9 mouse cellular contexts compared by ENCODE assay signal in genomic region chr3:64790509-64791244, GRCm38 (mm10). TPM values are rescaled to one million over a fixed set of nuclear protein-coding genes. Genes with fewer than 3 reads are reported as not detected.
DNase-seq lines count a peak whose midpoint lies in the region; ATAC-seq and TF ChIP-seq lines count a peak whose summit lies in the region.
"Had no signal": no experiment of that assay in that cellular context is flagged by ENCODE, and none has a peak within 500 bp of the region (broad histone marks: within the 10 kb centered on the region; RNA-seq: fewer than 3 reads in every experiment).

No protein-coding gene starts in this region.

- peak; percentile 80 for ATAC-seq in kidney, embryonic 15.5 days (replicated peaks; ENCODE audit: low FRiP score)
- peak; percentile 61; the same call in 1 of the 2 replicates for ATAC-seq in limb, embryonic 13.5 days (ENCODE audit: low FRiP score, low read depth)
- peak; percentile 74 for ATAC-seq in neural tube, embryonic 13.5 days (ENCODE audit: low read depth)
- no peak for ATAC-seq in erythroid progenitor cell, adult 5-6 weeks (replicated peaks; ENCODE audit: low FRiP score, poor library complexity, severe bottlenecking)

- no peak for TF ChIP-seq POLR2A in thymus, adult 2 months (IDR thresholded peaks at IDR 0.05; ENCODE audit: control insufficient read depth, extremely low read depth, insufficient read depth, low read length, poor library complexity)

- DNase-seq in thymus, adult 2 months = peak; percentile 6
- DNase-seq in thymus, adult 18-20 months = no peak
- DNase-seq in cerebellum, postnatal 10 days = peak; percentile 77 to 81
- peak; percentile 31 to 72 for DNase-seq in frontal cortex, postnatal 14 days (ENCODE audit: low spot score in 2 of 2)

- no peak overlapping the region for H3K4me2 ChIP-seq in kidney, embryonic 15.5 days
- no peak overlapping the region for H3K4me2 ChIP-seq in limb, embryonic 13.5 days (replicated peaks)
- no peak overlapping the region for H3K4me2 ChIP-seq in neural tube, embryonic 13.5 days
- H3K4me2 ChIP-seq: embryonic facial prominence, embryonic 13.5 days had no signal

- TF ChIP-seq CTCF in thymus, adult 2 months (IDR thresholded peaks at IDR 0.05; ENCODE audit: borderline replicate concordance, control insufficient read depth, extremely low read depth, insufficient read depth, low read length, poor library complexity) = no peak

- H3K4me3 ChIP-seq in thymus, adult 2 months (ENCODE audit: control insufficient read depth, insufficient read depth, low read length) = no peak overlapping the region
- H3K4me3 ChIP-seq in kidney, embryonic 15.5 days (replicated peaks) = no peak overlapping the region
- no peak overlapping the region for H3K4me3 ChIP-seq in limb, embryonic 13.5 days
- H3K4me3 ChIP-seq in neural tube, embryonic 13.5 days = no peak overlapping the region
- H3K4me3 ChIP-seq: embryonic facial prominence, embryonic 13.5 days had no signal

- H3K27me3 ChIP-seq in thymus, adult 2 months (ENCODE audit: control insufficient read depth, insufficient read depth, low read length) = no peaks in the 10 kb centered on the region
- H3K27me3 ChIP-seq in kidney, embryonic 15.5 days = no peaks in the 10 kb centered on the region
- 0 out of 2 replicates have a peak, but pooled peaks cover 9% of the 10 kb centered on the region for H3K27me3 ChIP-seq in limb, embryonic 13.5 days
- H3K27me3 ChIP-seq in neural tube, embryonic 13.5 days = no peaks in the 10 kb centered on the region

- 65% methylated on average over 10 of the region's 10 CpGs for WGBS in thymus, adult 2 months
- 51% methylated on average over 10 of the region's 10 CpGs for WGBS in kidney, embryonic 15.5 days
- 52% methylated on average over 10 of the region's 10 CpGs for WGBS in limb, embryonic 13.5 days
- WGBS in neural tube, embryonic 13.5 days = 53% methylated on average over 10 of the region's 10 CpGs

- H3K27ac ChIP-seq in thymus, adult 2 months (ENCODE audit: control insufficient read depth, insufficient read depth, low read length) = no peak overlapping the region
- H3K27ac ChIP-seq in kidney, embryonic 15.5 days = no peak overlapping the region
- H3K27ac ChIP-seq in limb, embryonic 13.5 days = no peak overlapping the region
- H3K27ac ChIP-seq in neural tube, embryonic 13.5 days (replicated peaks) = no peak overlapping the region
- H3K27ac ChIP-seq: embryonic facial prominence, embryonic 13.5 days had no signal

- no peaks in the 10 kb centered on the region for H3K9me3 ChIP-seq in kidney, embryonic 15.5 days (replicated peaks)
- H3K9me3 ChIP-seq in limb, embryonic 13.5 days = no peaks in the 10 kb centered on the region
- no peaks in the 10 kb centered on the region for H3K9me3 ChIP-seq in neural tube, embryonic 13.5 days
- H3K9me3 ChIP-seq: embryonic facial prominence, embryonic 13.5 days had no signal

- no peak overlapping the region for H3K9ac ChIP-seq in kidney, embryonic 15.5 days
- no peak overlapping the region for H3K9ac ChIP-seq in limb, embryonic 13.5 days
- H3K9ac ChIP-seq in neural tube, embryonic 13.5 days = no peak overlapping the region
- H3K9ac ChIP-seq: embryonic facial prominence, embryonic 13.5 days had no signal

- no peaks in the 10 kb centered on the region for H3K36me3 ChIP-seq in thymus, adult 2 months (ENCODE audit: control insufficient read depth, insufficient read depth, low read length)
- H3K36me3 ChIP-seq in kidney, embryonic 15.5 days = no peaks in the 10 kb centered on the region
- H3K36me3 ChIP-seq in limb, embryonic 13.5 days = no peaks in the 10 kb centered on the region
- no peaks in the 10 kb centered on the region for H3K36me3 ChIP-seq in neural tube, embryonic 13.5 days
- H3K36me3 ChIP-seq: embryonic facial prominence, embryonic 13.5 days had no signal

- no peaks in the 10 kb centered on the region for H3K4me1 ChIP-seq in thymus, adult 2 months (replicated peaks; ENCODE audit: control insufficient read depth, insufficient read depth, low read length)
- H3K4me1 ChIP-seq in kidney, embryonic 15.5 days = no peaks in the 10 kb centered on the region
- H3K4me1 ChIP-seq in limb, embryonic 13.5 days = no peaks in the 10 kb centered on the region
- no peaks in the 10 kb centered on the region for H3K4me1 ChIP-seq in neural tube, embryonic 13.5 days (replicated peaks)
- H3K4me1 ChIP-seq: embryonic facial prominence, embryonic 13.5 days had no signal

RNA-seq across cellular contexts. Expression of gene Vmn2r7, which starts 53.9 kb away (rescaled TPM):
- polyA plus RNA-seq in thymus, adult 2 months (2012; rRNA removed) = not detected in 2 replicates
- not detected in 2 replicates for polyA plus RNA-seq in kidney, embryonic 15.5 days (2015; fragmentation: Nextera tagmentation; extraction: Ambion mirVana)
- not detected in 2 replicates for polyA plus RNA-seq in limb, embryonic 13.5 days (2015; fragmentation: Nextera tagmentation; extraction: Ambion mirVana)
- polyA plus RNA-seq in neural tube, embryonic 13.5 days (2015; fragmentation: Nextera tagmentation; extraction: Ambion mirVana) = not detected in 2 replicates
- not detected in 2 replicates for total RNA-seq in erythroid progenitor cell, adult 5-6 weeks (2015; ENCODE audit: low replicate concordance)
- 0.13 TPM in 1 of 2 replicates, not detected in the other for total RNA-seq in erythroid progenitor cell, adult 5-6 weeks (2017; ENCODE audit: low replicate concordance)
- polyA plus RNA-seq: embryonic facial prominence, embryonic 13.5 days had no signal

Comparison
In these comparisons a context has a peak if more than half of its experiments do, and no peak if none do; other contexts are left out.
1. DNase-seq: peak in thymus, adult 2 months (single experiment), cerebellum, postnatal 10 days (2 of 2) and frontal cortex, postnatal 14 days (2 of 2); none in thymus, adult 18-20 months (0 of 2).